Mouse (Mus musculus) MEL (cell line): ENCODE measurements at regions not wholly inside any gene's neighbourhood (a gene's known extent, or its start where the extent isn't known, plus 50 kb on each side); places are given as distances from the start of the nearest gene placed in this dataset.

Source experiments
- DNase-seq: peaks from one replicate; pipeline ENCODE4 v3.0.0; 2011; ENCODE audit warnings: low read depth, low spot score
- H3K27ac ChIP-seq: 2 replicates; pipeline ENCODE4 v1.5.1; 2012; ENCODE audit warnings: low read depth, mild to moderate bottlenecking, control low read depth, low read length, moderate library complexity; ENCODE audit not compliant: control insufficient read depth
- H3K27me3 ChIP-seq, 2 experiments: fragments of 150-350 bp in 1 of 2; sonication (generic) in 1 of 2; 2 replicates each; pipeline ENCODE4 v1.6.1; 2012; ENCODE audit warnings: low read length in 2 of 2, mild to moderate bottlenecking in 2 of 2, improper control_type of control experiment in 1 of 2, moderate library complexity in 1 of 2; ENCODE audit not compliant: insufficient read depth in 2 of 2, control insufficient read depth in 1 of 2
- H3K36me3 ChIP-seq, 2 experiments: 2 replicates each; pipeline ENCODE4 v1.6.1; 2012 to 2014; ENCODE audit warnings: low read length in 2 of 2, improper control_type of control experiment in 1 of 2, inconsistent platforms in 1 of 2, mild to moderate bottlenecking in 1 of 2; ENCODE audit not compliant: insufficient read depth in 2 of 2, control insufficient read depth in 1 of 2
- H3K4me1 ChIP-seq, 2 experiments: fragments of 150-350 bp in 1 of 2; sonication (generic) in 1 of 2; 2 replicates each; pipeline ENCODE4 v1.6.1; 2012; ENCODE audit warnings: low read length in 2 of 2, improper control_type of control experiment in 1 of 2, mild to moderate bottlenecking in 1 of 2; ENCODE audit not compliant: insufficient read depth in 2 of 2, control insufficient read depth in 1 of 2
- H3K4me3 ChIP-seq, 2 experiments: fragments of 150-350 bp in 1 of 2; sonication (generic) in 1 of 2; 2 replicates each; pipeline ENCODE4 v1.5.1; 2012; ENCODE audit warnings: low read depth in 2 of 2, low read length in 2 of 2, mild to moderate bottlenecking in 2 of 2, moderate library complexity in 2 of 2, control low read depth in 1 of 2, improper control_type of control experiment in 1 of 2; ENCODE audit not compliant: control insufficient read depth in 1 of 2, insufficient read depth in 1 of 2
- H3K79me2 ChIP-seq: 2 replicates; pipeline ENCODE4 v1.6.1; 2012; ENCODE audit warnings: mild to moderate bottlenecking, low read length, moderate library complexity; ENCODE audit not compliant: control insufficient read depth, poor library complexity, insufficient read depth
- H3K9ac ChIP-seq: 2 replicates; pipeline ENCODE4 v1.6.1; 2012; ENCODE audit warnings: low read depth, mild to moderate bottlenecking, control low read depth, low read length, moderate library complexity; ENCODE audit not compliant: control insufficient read depth, poor library complexity, severe bottlenecking
- H3K9me3 ChIP-seq: fragments of 150-350 bp; sonication (generic); replicated peaks from 2 replicates; pipeline ENCODE4 v1.6.1; 2012; ENCODE audit warnings: mild to moderate bottlenecking, low read length, improper control_type of control experiment, moderate library complexity; ENCODE audit not compliant: insufficient read depth
- CTCF ChIP-seq, 3 experiments: IDR thresholded peaks in 2 of 3; conservative IDR thresholded peaks in 1 of 3; 2 replicates each; pipeline ENCODE4 v1.5.1; 2011 to 2012; ENCODE audit warnings: low read length in 3 of 3, low read depth in 2 of 3, mild to moderate bottlenecking in 2 of 3, improper control_type of control experiment in 1 of 3, inconsistent platforms in 1 of 3, mixed read lengths in 1 of 3, moderate library complexity in 1 of 3; ENCODE audit not compliant: control insufficient read depth in 1 of 3, insufficient read depth in 1 of 3, poor library complexity in 1 of 3, severe bottlenecking in 1 of 3
- EP300 ChIP-seq, 2 experiments: IDR thresholded peaks; 2 replicates each; pipeline ENCODE4 v1.6.1; 2011; ENCODE audit warnings: improper control_type of control experiment in 2 of 2, low read length in 2 of 2, low read depth in 1 of 2, mild to moderate bottlenecking in 1 of 2
- MEF2A ChIP-seq: IDR thresholded peaks from 2 replicates; pipeline ENCODE4 v1.6.1; 2014; ENCODE audit warnings: low read depth, mild to moderate bottlenecking, inconsistent platforms, low read length, improper control_type of control experiment; ENCODE audit not compliant: poor library complexity, insufficient replicate concordance, severe bottlenecking; ENCODE audit errors: extremely low read depth
- MYB ChIP-seq: IDR thresholded peaks from 2 replicates; pipeline ENCODE4 v1.6.1; 2011; ENCODE audit warnings: mild to moderate bottlenecking, low read depth, low read length, improper control_type of control experiment
- MYC ChIP-seq: IDR thresholded peaks from 2 replicates; pipeline ENCODE4 v1.6.1; 2011; ENCODE audit warnings: low read depth, mild to moderate bottlenecking, low read length, improper control_type of control experiment, moderate library complexity
- NELFE ChIP-seq: IDR thresholded peaks from 2 replicates; pipeline ENCODE4 v1.6.1; 2011; ENCODE audit warnings: low read depth, low read length, improper control_type of control experiment
- SMC3 ChIP-seq: IDR thresholded peaks from 2 replicates; pipeline ENCODE4 v1.6.1; 2011; ENCODE audit warnings: low read depth, low read length, improper control_type of control experiment
- USF1 ChIP-seq: IDR thresholded peaks from 2 replicates; pipeline ENCODE4 v1.6.1; 2014; ENCODE audit warnings: low read depth, mild to moderate bottlenecking, inconsistent platforms, low read length, improper control_type of control experiment, moderate library complexity
- USF2 ChIP-seq, 2 experiments: IDR thresholded peaks; 2 replicates each; pipeline ENCODE4 v1.6.1; 2011 to 2012; ENCODE audit warnings: improper control_type of control experiment in 2 of 2, low read length in 2 of 2, borderline replicate concordance in 1 of 2, inconsistent platforms in 1 of 2, low read depth in 1 of 2, mild to moderate bottlenecking in 1 of 2; ENCODE audit not compliant: insufficient read depth in 1 of 2
- ZMIZ1 ChIP-seq: IDR thresholded peaks from 2 replicates; pipeline ENCODE4 v1.6.1; 2012; ENCODE audit warnings: low read depth, mild to moderate bottlenecking, inconsistent platforms, low read length, improper control_type of control experiment, moderate library complexity

- H3K4me3 ChIP-seq = no peak overlapping the region
- no peaks in the 10 kb centered on the region for H3K27me3 ChIP-seq
- no peak overlapping the region for H3K27ac ChIP-seq
- H3K4me1 ChIP-seq = no peaks in the 10 kb centered on the region
- H3K79me2 ChIP-seq = no peaks in the 10 kb centered on the region
- TF ChIP-seq USF2 (IDR thresholded peaks at IDR 0.05; ENCODE audit: borderline replicate concordance in 1 of 2, insufficient read depth in 1 of 2, low read depth in 1 of 2, low read length in 2 of 2) = no peak
- TF ChIP-seq ZMIZ1 = no peak
- no peak for TF ChIP-seq MYB
- no peak for TF ChIP-seq NELFE
- no peak for TF ChIP-seq MEF2A
- TF ChIP-seq CTCF (IDR thresholded peaks at IDR 0.05 in 2 of 3, conservative IDR thresholded peaks at IDR 0.05 in 1 of 3; ENCODE audit: control insufficient read depth in 1 of 3, insufficient read depth in 1 of 3, low read depth in 2 of 3, low read length in 3 of 3, poor library complexity in 1 of 3, severe bottlenecking in 1 of 3) = no peak
- no peak for TF ChIP-seq USF1
- TF ChIP-seq MYC = no peak
- TF ChIP-seq SMC3 = no peak
- no peak for TF ChIP-seq EP300 (IDR thresholded peaks at IDR 0.05; ENCODE audit: low read depth in 1 of 2, low read length in 2 of 2)
- H3K9me3 ChIP-seq = no peaks in the 10 kb centered on the region
- DNase-seq = no peak
- H3K9ac ChIP-seq = no peak overlapping the region
- no peaks in the 10 kb centered on the region for H3K36me3 ChIP-seq
Observed at GRCm38 (mm10) chr7:61878585-61878984, 467.8 kb upstream of the Ndn start.
